Mouse (Mus musculus): Measurements from ENCODE around the gene Ap3b1. TPM values are rescaled to one million over a fixed set of nuclear protein-coding genes. Genes with fewer than 3 reads are reported as not detected.

The Ap3b1 gene
- polyA plus RNA-seq, 3 experiments from 2014 or later, result 36.2 to 40.6 (median 39.9) TPM

DNA sequence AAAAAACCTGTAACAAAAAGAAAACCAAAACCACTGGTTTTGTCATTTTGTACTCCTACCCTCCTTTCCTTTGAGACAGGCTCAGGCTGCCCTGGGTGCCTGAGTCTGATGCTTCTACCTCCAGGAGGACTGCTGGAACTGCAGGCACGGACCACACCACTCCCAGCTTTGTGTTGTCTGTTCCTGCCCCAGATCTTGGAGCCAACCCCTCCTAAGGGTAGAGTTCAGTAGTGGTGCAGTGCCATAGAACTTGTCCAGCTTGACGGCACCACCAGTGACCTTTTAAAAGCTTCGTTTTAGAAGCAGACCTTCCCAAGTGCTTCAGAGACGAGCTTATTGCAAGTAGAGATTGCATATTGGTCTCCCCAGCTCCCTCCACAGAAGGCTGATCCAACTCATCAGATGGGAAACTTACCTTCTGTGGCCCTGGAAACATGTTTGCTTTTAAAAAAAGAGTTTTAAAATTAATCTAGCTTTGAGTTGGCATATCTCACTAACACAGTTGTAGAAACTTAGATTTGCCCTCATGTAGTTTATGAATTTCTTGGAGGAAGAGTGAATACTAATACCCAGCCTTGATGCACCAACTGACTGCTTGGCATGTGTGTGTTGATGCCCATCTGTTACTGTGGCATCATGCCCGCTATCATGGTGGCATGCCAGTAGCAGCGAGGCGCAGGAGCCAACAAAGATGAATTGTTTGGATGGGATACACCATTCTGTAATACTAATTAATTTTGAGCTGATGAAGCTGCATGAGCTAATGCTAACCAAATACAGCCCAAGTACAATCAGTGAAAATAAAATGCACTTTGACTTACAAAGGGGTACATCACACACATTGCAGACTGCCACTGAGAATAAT lies 17.0 kb downstream of the Ap3b1 start:
- ATAC-seq, result no peak

DNA sequence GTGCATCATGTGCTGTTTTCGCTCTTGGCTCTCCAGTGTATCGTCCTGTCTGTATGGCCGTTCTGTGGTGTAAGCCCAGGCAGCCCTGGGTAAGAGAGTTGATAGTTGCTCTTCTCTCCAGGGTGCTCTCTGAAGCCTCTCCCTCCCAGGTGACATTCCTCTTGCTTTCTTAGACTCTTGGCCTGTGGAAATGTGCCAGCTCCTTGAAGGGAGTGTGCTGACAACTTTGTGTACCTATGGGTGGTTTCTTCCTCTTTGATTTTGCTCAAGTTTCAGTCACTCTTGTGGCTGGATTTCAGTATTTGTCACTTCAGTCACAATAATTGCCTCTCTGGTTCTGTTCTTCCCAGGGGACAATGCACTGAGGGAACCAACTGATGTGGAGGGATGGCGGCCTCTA lies 20.2 kb downstream of the Ap3b1 start:
- no peak for ATAC-seq

DNA sequence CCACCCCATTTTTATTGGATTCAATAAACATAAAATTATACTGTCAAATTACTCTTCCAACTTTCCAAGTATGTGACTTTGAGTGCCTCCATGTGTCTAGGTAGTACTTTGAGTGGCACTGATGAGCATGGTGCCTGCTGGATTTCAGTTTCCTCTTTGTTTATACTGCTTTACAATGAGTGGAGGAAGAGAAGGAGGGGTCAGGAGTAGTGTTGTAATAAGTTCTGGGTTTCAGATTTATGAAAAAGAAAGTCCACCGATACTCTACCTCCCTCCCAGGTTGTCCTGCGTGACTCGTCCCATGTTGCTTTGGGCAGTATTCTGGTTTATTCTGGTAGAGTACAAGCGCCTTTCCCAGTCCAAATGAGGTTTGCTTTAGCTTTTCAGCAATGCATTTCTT lies 22.7 kb downstream of the Ap3b1 start:
- ATAC-seq, result no peak

DNA sequence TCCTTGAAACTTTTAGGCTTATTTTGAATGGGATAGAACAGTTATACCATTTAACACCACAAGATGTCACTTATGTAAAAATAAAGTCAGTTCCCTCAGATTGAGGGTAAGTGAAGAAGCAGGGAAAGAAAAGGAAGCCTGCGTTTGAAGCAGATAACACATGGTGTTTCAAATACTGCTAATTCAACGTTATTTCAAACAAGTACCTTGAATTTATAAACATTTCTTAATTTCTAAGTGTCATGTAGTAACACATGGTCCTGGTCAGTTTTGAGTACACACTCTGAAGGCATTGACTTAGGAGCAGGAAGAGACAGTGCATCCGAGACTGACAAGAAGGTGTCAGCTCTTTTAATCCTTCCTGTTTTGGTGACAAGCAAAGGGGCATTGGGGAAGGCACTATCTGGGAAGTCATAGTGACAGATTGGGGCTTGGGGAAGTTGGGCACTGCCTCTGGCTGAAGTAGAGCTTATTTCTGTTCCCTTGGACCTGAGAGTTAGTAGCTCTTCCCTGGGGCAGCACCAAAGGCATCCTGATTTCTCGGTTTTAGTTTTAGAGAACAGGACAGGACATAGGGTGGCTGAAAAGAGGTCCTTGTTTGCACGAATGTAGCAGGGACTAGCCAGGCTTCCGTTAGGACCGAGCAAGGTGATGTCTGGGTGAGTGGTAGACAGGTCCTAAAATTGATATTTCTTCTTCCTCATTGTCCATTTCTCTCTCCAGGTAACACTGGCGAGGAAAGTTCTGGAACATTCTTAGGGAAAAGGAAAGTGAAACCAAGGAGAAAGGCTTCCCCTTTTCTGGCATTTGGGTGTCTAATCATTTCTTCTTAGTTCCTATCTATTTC lies 23.3 kb downstream of the Ap3b1 start:
- peak; percentile 54 for ATAC-seq

DNA sequence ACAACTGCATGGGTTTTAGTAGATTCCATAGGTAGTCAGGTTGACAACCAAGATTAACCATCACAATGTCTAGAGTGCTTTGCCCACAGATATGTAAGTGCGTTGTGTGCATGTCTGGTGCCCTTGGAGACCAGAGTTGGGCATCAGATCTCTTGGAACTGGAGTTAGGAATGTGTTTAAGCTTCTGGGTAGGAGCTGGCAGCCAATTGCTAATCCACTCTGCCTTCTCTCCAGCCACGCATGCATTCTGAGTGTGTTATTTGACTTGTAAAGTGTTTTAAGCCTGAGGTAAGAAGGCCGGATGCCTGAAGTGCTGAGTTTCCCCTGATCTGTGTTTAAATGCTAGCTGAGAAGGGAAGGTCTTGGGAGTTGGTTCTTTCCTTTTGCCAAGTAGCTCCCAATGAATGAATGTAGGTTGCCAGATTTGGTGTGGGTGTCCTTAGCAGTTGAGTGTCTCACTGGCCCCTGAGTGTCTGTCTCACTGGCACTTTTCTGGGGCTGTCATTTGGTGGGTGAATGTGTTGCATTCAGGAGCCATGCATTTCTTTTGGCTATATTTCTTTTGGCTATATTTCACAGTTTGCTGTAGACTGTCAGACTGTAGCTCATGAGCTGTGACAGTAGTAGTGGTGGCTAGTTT lies 26.3 kb downstream of the Ap3b1 start:
- ATAC-seq, result no peak

DNA sequence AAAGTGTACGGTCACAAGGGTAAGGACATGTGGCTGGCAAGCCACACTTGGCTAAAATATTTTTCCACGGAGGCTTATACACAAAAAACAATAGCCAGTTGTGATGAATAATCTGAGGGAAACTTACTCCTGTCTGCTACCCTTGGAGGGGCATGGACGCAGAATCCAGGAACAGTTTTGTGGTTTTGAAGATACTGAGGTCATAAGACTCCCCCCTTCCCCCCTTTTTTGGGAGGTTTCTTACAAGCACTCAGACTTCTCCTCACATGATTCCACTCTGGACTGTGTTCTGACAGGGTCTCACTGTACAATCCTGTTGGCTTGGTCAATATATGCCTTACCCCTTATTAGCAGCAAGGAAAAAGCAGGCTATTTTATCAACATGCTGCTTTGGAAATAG lies 29.8 kb downstream of the Ap3b1 start:
- ATAC-seq, result no peak

DNA sequence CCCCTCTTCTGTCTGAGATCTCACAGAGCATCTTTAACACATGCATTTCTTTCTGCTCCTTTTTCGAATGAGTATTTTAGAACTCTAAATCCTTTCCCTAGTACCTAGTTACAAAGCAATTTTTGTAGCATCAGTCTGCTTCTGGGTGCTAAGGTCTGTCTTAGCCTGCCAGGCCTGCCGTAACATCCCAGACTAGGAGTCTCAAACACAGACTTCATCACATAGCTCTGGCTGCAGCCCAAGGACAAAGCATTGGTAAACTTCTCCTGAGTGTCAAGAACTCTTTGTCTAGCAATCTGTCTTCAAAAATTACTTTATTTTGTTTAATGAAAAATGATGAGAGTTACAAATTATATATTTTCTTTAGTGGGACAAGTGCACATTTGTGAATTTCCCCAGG lies 30.8 kb downstream of the Ap3b1 start:
- ATAC-seq, result no peak

DNA sequence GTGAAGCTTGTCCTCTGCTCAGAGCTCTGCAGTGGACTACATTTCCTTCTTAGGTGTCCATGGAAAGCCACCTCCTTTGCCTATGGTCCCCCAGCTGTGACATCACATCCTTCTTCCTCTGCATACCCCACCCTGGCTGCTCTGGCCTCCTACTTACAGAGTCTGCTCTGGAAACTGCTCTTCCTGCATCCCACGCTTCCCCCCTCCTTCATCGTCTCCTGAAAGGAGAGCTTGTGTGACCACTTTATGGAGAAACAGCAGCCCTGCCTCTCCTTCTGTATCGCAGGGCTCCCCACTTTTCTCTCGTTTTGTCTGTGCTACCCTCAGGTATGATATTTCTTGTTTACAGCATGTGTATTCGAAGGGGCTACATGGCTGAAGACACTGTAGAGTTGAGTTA lies 33.5 kb downstream of the Ap3b1 start:
- ATAC-seq, result no peak

DNA sequence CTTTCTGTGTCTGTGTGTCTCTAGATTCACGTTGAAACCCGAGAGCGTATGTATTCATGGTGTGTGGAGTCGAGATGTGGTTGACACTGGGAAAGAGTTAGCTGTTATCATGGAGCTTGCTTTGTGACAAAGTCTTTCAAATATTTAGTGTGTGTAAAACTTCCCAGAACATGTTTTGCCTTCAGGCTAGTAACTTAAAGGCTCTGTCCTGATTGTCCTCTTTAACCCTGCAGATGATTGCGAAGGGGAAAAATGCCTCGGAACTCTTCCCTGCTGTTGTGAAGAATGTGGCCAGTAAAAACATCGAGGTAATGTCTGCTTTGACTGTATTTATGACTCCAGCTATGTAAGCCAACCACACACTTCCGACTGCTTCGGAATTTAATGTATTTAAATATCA lies 35.7 kb downstream of the Ap3b1 start:
- ATAC-seq, result no peak

DNA sequence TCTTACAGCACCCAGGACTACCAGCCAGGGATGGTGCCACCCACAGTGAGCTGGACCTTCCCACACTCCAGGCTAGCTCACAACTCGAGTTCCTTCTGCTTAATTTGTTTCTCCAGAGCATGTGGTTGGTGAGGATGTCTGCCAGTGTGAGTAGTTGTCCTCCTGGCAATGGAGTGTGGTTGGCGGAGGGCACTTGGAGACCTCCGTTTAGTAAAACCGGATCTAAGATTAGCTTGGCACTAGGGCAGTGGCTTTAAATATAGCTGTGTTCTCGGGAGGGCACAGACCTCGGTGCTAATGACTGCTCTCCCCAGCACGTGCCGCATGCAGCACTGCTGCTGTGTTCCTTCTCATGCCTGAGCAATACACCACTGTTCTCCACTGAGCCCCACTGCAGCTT lies 37.0 kb downstream of the Ap3b1 start:
- no peak for ATAC-seq

DNA sequence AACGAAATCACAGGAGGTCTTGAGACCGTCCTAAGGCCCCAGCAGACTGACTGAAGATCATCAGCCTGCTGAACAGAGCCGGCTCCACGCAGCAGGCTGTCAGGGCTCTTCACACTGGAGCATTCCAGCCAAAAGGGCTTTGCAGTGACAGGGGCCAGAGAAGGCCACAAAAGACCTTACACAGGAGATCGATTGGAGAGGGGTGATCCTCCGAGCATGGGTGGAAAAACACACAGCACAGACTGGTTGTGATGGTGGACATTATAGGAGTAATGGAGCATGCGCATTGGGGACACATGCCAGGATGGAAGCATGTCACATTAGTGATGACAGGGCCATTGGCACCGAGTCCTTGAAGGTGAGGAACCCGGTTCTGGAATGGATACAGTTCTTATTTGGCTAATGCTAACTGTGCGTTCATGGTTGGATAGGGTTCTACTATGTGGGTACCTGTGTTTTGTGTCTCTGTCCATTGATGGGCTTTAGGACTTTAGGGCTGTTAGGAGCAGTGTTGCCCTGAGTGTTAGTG lies 37.7 kb downstream of the Ap3b1 start:
- ATAC-seq, result no peak

DNA sequence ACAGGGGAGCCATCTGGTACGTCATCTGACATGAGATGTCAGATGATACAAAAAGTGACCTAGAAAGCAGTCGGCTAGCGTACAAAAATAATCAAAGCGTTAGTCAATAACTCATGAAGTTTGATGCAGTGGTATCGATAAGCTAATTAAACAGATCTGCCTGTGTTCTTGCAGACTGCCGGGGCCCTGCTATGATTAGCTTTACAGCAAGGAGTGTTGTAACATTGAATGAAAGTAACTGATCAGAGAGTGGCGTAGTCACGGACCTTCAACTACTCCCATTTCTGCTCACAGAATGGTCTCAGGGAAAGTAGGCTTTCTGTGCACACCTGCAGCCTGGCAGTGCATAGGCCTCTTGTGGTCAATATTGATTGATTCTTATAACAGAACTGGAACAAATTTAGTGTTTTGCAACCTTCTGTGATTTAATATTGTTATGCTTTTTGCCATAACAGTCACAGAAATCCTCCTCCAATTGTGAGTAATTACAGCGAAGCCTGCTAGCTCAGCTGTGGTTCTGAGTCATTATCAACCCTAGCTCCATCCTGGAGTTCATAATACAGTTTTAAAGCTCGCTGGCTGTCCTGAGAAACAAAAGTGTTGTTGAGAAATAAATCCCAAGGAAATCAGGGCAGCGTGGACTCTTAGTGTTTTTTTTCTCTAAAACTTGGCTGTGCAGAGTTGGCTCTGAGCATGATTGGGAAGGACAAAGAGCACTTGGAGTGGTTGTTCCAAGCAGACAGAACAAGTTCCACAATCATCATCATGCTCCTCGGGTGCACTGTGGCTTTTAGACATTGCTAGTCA lies 40.0 kb downstream of the Ap3b1 start:
- no peak for ATAC-seq

DNA sequence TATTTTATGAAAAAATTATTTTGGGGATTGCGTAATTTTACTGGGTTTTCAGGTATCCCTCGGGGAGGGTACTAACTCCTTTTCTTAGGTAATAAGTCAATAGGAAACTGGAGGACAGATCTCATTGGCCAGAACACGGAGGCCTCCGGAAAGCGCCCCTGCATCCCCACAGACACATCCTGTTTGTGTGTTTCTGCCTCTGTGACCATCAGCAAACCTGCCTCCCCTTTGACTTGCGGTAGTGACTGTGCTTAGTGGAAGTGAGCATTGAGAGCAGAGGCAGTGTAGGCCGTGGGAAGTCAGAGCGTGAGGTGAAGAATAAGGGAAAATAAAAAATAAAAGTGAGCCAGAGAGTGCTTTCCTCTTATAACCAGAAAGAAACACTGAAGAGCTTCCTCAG lies 41.7 kb downstream of the Ap3b1 start:
- peak; percentile 84 for ATAC-seq

DNA sequence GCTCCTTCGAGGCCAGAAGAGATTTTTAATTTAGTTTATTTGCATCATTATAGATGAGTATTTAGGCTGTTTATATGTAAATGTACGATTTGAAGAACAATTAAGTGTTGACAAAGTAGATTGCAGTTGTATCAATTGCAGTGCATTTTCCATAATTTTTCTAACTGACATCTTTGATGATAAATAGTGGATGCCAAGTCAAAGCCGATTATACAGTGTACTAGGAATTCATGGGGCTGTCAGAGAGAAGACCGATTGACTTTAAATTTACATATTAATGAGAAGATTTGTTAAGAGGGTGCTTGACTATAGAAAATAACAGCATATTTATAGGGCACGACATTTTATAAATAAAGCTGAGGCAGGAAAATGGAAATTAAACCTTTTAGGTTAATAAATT lies 64.8 kb downstream of the Ap3b1 start:
- no peak for ATAC-seq

DNA sequence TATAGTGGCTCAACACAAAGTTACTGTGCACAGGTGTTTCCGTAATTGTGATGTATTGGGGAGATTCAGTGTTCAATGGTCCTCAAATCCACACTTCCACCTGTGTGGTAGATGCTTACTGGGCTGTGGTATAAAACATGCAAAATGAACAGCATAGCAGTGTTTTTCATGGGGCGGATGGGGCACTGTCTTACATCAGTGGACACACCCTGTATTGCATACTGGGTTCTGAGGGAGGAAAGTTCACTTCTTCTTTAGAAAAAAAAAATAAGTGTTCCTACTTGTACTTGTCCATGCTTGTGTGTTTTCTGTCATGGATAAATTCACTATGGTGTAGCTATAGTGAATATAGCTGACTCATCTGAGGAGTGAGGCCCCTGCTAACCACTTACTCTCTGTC lies 70.8 kb downstream of the Ap3b1 start:
- ATAC-seq, result no peak

DNA sequence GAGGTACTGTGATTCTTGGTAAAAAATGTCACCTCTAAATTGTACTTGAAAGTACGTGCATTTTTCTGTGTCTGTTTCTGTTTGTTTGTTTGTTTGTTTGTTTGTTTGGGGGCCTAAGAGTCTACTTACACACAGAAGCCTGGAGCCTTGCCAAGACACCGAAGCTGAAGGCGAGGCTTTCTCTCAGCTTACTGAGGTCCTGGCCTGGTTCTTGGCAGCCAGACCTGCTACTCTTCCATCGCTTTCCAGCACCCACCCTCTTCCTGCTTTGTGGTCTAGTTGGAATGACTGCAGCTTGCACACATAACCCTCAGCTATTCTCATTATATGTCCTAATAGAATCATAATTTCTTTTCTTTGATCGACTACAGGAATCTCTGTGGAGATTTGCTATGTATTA lies 80.6 kb downstream of the Ap3b1 start:
- ATAC-seq, result no peak

DNA sequence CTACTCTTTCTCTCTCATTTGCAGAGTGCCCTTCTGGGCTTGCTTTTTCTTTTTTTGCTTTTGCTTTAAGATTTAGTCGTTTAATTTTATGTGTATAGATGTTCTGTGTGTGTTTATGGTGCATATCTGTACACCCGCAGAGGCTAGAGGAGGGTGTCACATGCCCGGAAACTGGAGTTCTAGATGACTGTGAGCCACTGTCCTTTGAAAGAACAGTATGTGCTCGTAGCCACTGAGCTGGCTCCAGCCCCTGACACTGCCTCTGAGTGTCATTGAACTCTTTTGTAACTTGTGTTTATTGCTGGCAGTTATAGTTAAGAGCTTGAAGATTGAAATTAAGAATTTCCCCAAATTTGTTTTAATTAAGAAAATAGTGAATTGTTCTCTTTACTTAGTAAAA lies 82.4 kb downstream of the Ap3b1 start:
- ATAC-seq, result no peak

DNA sequence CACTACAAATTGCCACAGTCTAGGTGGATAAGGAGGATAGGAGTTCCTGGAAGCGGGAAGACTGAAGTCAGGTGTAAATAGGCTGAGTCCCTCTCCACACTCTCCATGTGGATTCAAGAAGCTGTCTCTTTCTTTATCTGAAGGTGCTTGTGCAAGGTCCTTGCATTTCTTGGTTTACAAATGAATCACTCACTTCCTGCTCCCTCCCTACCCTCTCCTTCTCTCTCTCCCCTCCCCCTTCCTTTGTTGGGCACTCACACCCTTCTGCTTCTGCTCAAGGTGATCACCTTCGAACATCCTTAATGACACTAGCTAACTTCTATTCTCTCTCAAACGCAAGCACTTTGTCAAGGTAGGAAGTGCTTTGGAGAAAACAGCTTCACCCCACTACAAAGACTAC lies 84.7 kb downstream of the Ap3b1 start:
- no peak for ATAC-seq

DNA sequence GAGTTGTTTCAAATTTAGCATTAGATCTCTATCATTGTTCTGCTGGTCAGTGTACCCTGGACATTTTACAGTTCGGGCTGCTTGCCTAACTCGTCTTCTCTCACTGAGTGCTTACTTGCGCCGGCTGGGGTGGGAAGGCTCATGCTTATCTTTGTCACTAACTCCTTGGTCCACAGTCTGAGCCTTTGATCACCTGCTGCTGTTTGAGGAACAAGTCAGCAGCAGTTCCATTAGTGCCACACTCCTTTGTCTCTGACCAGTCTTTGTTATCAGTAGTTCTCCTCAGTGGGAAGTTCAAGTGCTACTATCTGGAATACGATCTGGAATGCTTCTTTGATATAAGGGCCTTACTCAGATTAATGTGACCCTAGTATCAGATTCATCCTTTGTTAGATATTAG lies 86.3 kb downstream of the Ap3b1 start:
- no peak for ATAC-seq

DNA sequence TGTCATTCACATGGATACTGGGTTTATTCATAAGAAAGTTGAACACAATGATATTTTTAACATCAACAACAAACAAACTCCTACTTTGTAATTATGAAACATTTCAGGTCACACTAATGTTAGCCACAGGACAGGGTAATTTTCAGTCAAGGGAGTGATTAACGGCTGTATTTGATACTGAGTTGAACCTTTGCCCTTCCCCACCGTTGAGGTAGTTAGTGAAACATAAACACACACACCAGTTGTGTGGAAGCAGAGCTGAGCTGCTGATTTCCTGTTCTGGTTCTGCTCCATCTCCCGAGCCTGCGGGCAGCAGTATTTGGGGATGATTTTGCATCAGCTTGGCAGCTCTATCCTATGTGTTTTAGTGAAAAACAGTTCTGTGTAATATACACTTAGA lies 88.2 kb downstream of the Ap3b1 start:
- ATAC-seq, result no peak

DNA sequence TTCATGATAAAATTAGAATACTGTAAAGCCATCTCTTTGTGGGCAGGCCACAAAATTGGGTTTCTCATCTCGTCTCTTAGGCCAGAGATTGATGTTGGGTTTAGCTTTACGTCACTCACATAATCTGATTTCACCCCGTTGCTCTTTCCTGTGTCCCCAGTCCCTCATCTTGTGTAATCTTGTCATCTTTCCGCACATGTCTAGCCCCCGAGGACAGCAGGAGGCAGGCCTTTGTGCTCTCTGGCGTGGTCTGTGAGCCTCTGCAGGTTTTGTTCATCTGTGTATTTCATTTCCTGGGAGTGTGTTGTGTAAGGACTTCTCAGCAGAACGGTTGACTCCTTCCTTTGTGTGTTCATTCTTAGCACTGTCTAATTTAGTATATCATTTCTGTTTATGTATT lies 90.8 kb downstream of the Ap3b1 start:
- ATAC-seq, result no peak

DNA sequence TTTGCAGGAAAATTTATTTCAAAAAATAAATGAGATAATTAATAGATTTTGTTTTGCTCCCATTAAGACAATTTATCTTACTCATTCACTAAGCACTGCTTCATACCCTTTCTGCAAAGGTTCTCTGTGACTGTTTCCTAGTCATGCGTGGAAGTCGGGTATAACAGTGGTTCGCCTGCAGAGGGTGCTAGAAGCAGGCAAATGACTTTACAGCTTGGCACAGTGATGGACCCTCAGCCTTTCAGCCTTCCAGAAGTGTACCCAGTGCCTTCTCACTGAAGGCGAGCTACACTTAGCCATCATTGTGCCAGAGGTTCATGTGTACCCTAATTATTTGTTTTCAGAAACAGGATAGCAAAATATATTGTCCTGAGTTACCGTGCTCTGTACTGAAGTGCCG lies 92.5 kb downstream of the Ap3b1 start:
- no peak for ATAC-seq
